Mouse (Mus musculus) testis, adult 2 months (tissue): ENCODE data around the gene Cldn9. TPM values are rescaled to one million over a fixed set of nuclear protein-coding genes. Genes with fewer than 3 reads are reported as not detected.

Experiments
- H3K27ac ChIP-seq: fragments of 200-500 bp; 2 replicates; pipeline ENCODE4 v1.5.1; 2012; ENCODE audit warnings: low read depth, low read length; ENCODE audit not compliant: control insufficient read depth, insufficient read depth
- H3K27me3 ChIP-seq: fragments of 200-500 bp; 2 replicates; pipeline ENCODE4 v1.6.1; 2012; ENCODE audit warnings: mild to moderate bottlenecking, low read length, moderate library complexity; ENCODE audit not compliant: control insufficient read depth, insufficient read depth
- H3K36me3 ChIP-seq: fragments of 200-500 bp; 2 replicates; pipeline ENCODE4 v1.6.1; 2012; ENCODE audit warnings: mild to moderate bottlenecking, low read length; ENCODE audit not compliant: control insufficient read depth, insufficient read depth
- H3K4me1 ChIP-seq: fragments of 200-500 bp; 2 replicates; pipeline ENCODE4 v1.6.1; 2012; ENCODE audit warnings: low read length; ENCODE audit not compliant: control insufficient read depth, insufficient read depth
- H3K4me3 ChIP-seq: fragments of 200-500 bp; 2 replicates; pipeline ENCODE4 v1.5.1; 2012; ENCODE audit warnings: low read depth, mild to moderate bottlenecking, low read length, moderate library complexity, mixed read lengths; ENCODE audit not compliant: control insufficient read depth
- CTCF ChIP-seq: fragments of 200-500 bp; IDR thresholded peaks from 2 replicates; pipeline ENCODE4 v1.5.1; 2012; ENCODE audit warnings: low read depth, mild to moderate bottlenecking, inconsistent platforms, low read length, moderate library complexity; ENCODE audit not compliant: control insufficient read depth, insufficient read depth, insufficient replicate concordance
- POLR2A ChIP-seq: fragments of 200-500 bp; IDR thresholded peaks from 2 replicates; pipeline ENCODE4 v1.6.1; 2012; ENCODE audit warnings: low read depth, mild to moderate bottlenecking, inconsistent platforms, low read length, moderate library complexity; ENCODE audit not compliant: control insufficient read depth
- polyA plus RNA-seq: library from polyadenylated mRNA; depleted of rRNA; stranded (reverse); fragments of >200 nt; gene quantifications from 2 replicates; pipeline ENCODE4 v1.2.3, GENCODE M21; 2012; rRNA removed

Cldn9 gene
- polyA plus RNA-seq: 0.27 and 0.72 TPM in 2 replicates

DNA sequence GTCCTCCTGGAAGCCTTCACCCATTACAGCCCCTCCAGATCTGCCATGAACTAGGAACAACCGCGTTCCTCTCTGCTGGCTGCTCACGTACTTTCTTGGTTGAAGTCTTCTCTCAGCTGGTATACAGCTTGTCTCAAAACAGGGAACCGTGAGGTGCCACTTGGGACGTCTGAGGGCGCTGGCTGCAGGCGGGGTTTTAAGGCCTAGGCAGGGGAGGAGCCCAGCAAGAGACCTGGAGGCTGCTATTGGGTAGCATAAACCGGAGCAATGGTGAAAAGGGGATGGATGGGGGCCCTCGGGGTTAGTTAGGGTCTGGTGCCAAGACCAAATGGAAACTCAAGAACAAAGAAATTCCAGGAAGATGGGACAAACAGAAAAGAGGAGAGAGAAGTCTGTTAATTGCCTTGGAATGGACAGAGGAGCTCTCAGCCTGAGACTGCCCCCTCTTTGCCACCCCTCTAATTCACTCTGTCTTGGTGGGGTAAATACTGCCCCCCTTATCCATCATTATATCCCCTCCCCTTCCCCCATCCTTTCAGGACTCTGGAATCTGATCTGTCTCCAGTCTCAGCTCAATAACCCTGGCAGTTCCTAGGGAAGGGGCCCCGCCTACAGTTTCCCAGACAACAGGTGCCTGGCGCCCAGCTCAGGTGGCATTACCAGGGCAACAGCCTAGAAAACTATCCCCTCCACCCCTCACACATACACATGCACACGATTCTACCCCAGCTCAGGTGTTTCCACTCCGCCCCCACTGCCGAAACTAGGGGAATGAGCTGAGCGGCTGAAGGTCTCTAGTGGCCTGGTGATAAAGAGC, at the start of gene Cldn9:
Gene Cldn9, minus strand, starts transcription at position 171 of the 817 bp plus-strand sequence.
- no peaks in the 10 kb centered on the region for H3K36me3 ChIP-seq
- no peak within 1 kb of the TSS for H3K27ac ChIP-seq
- no peak for TF ChIP-seq CTCF
- no peak for TF ChIP-seq POLR2A
- H3K4me3 ChIP-seq: no peak within 1 kb of the TSS
- no peaks in the 10 kb centered on the region; the same call in 1 of the 2 replicates for H3K27me3 ChIP-seq
- peaks cover 3% of the 10 kb centered on the region; the same call in 1 of the 2 replicates for H3K4me1 ChIP-seq

DNA sequence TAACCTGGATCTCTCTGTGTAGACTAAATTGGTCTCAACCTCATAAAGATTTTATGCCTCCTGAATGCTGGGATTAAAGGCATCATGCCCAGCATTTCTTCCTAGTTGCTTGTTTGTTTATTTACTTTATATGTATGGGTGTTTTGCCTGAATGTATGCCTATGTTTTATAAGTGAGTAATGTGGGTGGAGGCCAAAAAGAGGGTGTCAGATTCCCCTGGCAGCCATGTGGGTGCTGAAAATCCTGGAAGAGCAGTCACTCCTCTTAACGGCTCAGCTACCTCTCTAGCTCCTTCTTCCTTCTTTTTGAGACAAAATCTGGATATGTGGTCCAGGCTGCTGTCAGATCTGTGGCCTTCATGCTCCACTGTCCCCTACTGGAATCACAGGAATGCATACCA, 46.6 kb upstream of the Cldn9 start:
- no peaks in the 10 kb centered on the region for H3K27me3 ChIP-seq
- no peak overlapping the region for H3K27ac ChIP-seq
- H3K4me1 ChIP-seq: peaks cover 5% of the 10 kb centered on the region
- H3K36me3 ChIP-seq: no peaks in the 10 kb centered on the region; the same call in 1 of the 2 replicates
- no peak overlapping the region for H3K4me3 ChIP-seq
- no peak for TF ChIP-seq POLR2A
- TF ChIP-seq CTCF: no peak

DNA sequence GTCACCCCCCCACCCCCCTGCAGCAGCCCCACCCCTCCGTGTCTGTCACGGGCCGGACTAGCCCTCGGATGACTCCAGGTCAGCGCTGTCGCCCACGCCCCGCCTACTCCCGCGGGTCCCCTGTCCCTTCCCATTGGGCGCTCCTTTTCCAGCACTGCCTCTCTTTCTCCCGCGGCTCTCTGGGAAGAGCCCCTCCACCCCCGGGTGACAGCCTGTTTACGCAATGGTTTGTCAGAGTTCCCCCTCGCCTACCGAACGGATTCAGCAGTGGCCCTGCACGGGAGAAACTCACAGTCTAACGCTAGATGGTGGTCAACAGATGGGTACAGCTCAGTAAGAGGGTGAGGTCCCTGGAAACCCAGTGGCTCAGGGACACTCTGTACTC, 42.9 kb upstream of the Cldn9 start:
- Histone ChIP-seq H3K36me3 (no peaks in the 10 kb centered on the region), H3K4me1 (peaks cover 16% of the 10 kb centered on the region), H3K27ac (peak overlapping the region; percentile 29), H3K4me3 (peak overlapping the region; percentile 94), H3K27me3 (no peaks in the 10 kb centered on the region)
- no peak for TF ChIP-seq CTCF
- TF ChIP-seq POLR2A: no peak

DNA sequence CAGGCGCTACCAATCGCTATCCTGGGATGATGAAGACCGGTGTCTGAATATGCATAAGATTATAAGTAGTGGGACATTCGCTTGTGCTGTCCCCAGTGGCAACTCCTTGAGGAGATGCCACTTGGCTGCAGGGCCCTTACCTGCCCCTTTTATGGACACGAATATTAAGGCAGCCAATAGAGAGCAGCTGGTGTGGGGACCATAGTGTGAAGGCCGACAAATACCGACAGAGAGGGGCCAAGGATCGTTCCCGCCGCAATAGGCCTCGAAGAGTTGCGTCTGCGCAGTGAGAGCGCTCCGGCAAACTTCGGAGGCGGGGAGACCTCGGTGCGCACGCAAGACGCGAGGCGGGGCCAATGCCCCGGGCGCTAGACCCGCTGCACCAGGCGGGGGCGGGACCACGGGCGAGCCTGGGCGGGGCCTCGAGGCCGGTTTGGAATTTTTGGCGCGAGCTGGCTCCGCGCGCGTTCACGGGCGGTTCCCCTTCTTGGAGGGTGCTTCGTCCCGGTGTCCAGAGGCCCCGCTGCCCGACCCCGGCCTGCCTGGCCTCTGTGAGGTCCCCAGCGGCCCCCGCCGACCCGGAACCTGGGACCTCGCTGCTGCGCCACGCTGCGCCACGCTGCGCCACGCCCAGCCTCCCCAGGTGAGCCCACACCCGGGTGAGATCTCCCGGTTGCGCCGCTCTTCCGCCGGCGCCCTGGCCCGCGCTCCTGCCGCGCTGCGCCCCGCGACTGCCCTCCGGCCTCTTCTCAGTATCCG, 42.4 kb upstream of the Cldn9 start, which contains the start of gene Pkmyt1:
Gene Pkmyt1, plus strand, starts transcription at position 338 of the 759 bp plus-strand sequence.
- Histone ChIP-seq H3K36me3 (no peaks in the 10 kb centered on the region), H3K4me3 (peak within 1 kb of the TSS; percentile 94), H3K4me1 (peaks cover 16% of the 10 kb centered on the region), H3K27ac (peak within 1 kb of the TSS; percentile 88), H3K27me3 (no peaks in the 10 kb centered on the region)
- TF ChIP-seq POLR2A: peak; percentile 84
- TF ChIP-seq CTCF: no peak

DNA sequence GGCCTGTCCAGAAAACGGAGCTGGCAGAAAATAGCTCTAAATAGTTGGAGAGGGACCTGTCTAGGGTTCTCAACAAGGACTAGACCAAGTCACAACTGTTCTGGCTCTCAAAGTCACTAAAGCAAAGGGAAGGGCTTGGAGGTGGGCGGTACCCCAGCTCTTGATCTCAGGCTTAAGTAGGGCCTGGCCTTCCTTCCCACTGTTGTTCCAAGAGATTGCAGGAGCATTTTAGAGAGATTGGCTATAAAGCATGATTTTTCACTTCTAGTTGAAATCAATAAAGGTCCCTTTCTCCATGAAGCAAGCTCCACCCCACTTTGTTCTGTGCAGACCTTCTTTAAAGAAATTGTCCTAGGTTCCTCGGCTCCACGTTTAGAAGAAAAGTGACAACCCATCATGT, 41.7 kb upstream of the Cldn9 start:
- peaks cover 18% of the 10 kb centered on the region for H3K4me1 ChIP-seq

DNA sequence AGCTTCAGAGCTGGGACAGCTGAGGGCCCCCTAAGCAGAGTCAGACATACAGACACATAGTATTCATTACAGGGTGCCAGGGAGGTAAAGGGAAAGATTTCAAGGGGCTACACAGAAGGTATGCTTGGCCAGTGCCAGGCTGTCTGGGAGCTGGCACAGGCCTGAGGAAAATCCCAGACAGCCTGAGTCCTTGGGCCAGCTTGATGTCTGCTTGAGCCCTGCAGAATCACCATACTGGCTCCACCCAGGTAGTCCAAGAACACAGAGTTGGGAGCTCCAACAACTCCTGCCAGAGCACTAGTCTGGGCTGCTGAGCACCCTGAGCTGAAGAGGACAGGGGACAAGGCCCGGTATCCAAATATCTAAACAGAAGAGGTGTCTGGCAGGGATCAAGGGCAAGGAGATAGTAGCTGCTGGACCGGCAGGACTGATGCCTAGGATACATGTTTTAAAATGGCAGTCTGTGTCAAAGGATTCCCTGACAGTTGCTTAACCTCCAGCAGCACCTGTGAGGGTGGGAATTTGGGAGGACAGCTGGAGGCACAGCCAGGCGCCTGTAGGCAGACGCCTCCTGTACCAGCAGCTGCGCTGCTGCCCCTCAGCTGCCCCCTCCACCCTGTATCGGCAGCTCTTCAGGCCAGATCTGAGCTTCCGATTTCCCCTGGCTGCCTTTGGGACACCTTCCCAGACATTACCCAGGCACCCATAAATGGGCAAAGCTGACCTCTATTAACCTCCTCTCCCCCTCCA, 38.7 kb upstream of the Cldn9 start, which contains the start of gene 1520401A03Rik:
Gene 1520401A03Rik, minus strand, starts transcription at position 408 of the 750 bp plus-strand sequence.
- Histone ChIP-seq H3K27ac (no peak within 1 kb of the TSS), H3K4me1 (peaks cover 20% of the 10 kb centered on the region), H3K4me3 (no peak within 1 kb of the TSS), H3K36me3 (no peaks in the 10 kb centered on the region), H3K27me3 (no peaks in the 10 kb centered on the region)
- TF ChIP-seq CTCF: no peak
- TF ChIP-seq POLR2A: no peak

More for the DNA sequence above, 41.7 kb upstream of the Cldn9 start:
- Histone ChIP-seq H3K4me3 (peak overlapping the region; percentile 94), H3K27me3 (no peaks in the 10 kb centered on the region), H3K27ac (peak overlapping the region; percentile 88), H3K36me3 (no peaks in the 10 kb centered on the region)
- TF ChIP-seq POLR2A (no peak), CTCF (no peak)
